Mouse (Mus musculus) heart, embryonic 14.5 days (tissue): ENCODE measurements at regions not wholly inside any gene's neighbourhood (a gene's known extent, or its start where the extent isn't known, plus 50 kb on each side); places are given as distances from the start of the nearest gene placed in this dataset.

Experiments
- ATAC-seq: fragments of 200-750 bp; cut with Nextera tagmentation; 2 replicates; pipeline ENCODE4 v1.8.0; 2017; ENCODE audit warnings: low read depth, moderate TSS enrichment; ENCODE audit not compliant: insufficient number of reproducible peaks, insufficient read depth, low FRiP score
- H3K27ac ChIP-seq, 2 experiments: fragments of 200-500 bp in 1 of 2; fragments of 300-500 bp in 1 of 2; sonication (generic) in 1 of 2; replicated peaks in 1 of 2; 2 replicates each; pipeline ENCODE4 v1.5.1; 2012 to 2014; ENCODE audit warnings: low read depth in 2 of 2, low read length in 2 of 2, control low read depth in 1 of 2, mild to moderate bottlenecking in 1 of 2, mixed read lengths in 1 of 2; ENCODE audit not compliant: control insufficient read depth in 1 of 2, insufficient read depth in 1 of 2
- H3K27me3 ChIP-seq: fragments of 300-500 bp; sonication (generic); 2 replicates; pipeline ENCODE4 v1.6.1; 2014; ENCODE audit warnings: mild to moderate bottlenecking, low read length, control low read depth; ENCODE audit not compliant: control insufficient read depth, insufficient read depth
- H3K36me3 ChIP-seq: fragments of 300-500 bp; sonication (generic); 2 replicates; pipeline ENCODE4 v1.6.1; 2014; ENCODE audit warnings: mild to moderate bottlenecking, control low read depth, low read length, mixed read lengths; ENCODE audit not compliant: control insufficient read depth, insufficient read depth
- H3K4me1 ChIP-seq, 2 experiments: fragments of 200-500 bp in 1 of 2; fragments of 300-500 bp in 1 of 2; sonication (generic) in 1 of 2; 2 replicates each; pipeline ENCODE4 v1.6.1; 2012 to 2014; ENCODE audit warnings: low read length in 2 of 2, control low read depth in 1 of 2, mixed read lengths in 1 of 2; ENCODE audit not compliant: control insufficient read depth in 2 of 2, insufficient read depth in 2 of 2
- H3K4me2 ChIP-seq: fragments of 300-500 bp; sonication (generic); 2 replicates; pipeline ENCODE4 v1.6.1; 2014; ENCODE audit warnings: mild to moderate bottlenecking, low read length
- H3K4me3 ChIP-seq, 2 experiments: fragments of 200-500 bp in 1 of 2; fragments of 300-500 bp in 1 of 2; sonication (generic) in 1 of 2; 2 replicates each; pipeline ENCODE4 v1.5.1; 2012 to 2014; ENCODE audit warnings: low read length in 2 of 2, mild to moderate bottlenecking in 2 of 2, control low read depth in 1 of 2, low read depth in 1 of 2, moderate library complexity in 1 of 2; ENCODE audit not compliant: control insufficient read depth in 1 of 2, insufficient read depth in 1 of 2
- H3K9ac ChIP-seq: fragments of 300-500 bp; sonication (generic); 2 replicates; pipeline ENCODE4 v1.6.1; 2014; ENCODE audit warnings: mild to moderate bottlenecking, low read length
- H3K9me3 ChIP-seq: fragments of 300-500 bp; sonication (generic); 2 replicates; pipeline ENCODE4 v1.6.1; 2016; ENCODE audit warnings: low read length, control low read depth; ENCODE audit not compliant: control insufficient read depth
- WGBS: fragments of 180-500 bp; shearing (Covaris S2); extraction: QIAGEN DNeasy Blood & Tissue Kit; methylation state at CpG from one replicate; pipeline ENCODE4 v1.1.7; 2014; 5-methylcytosine and 5-hydroxymethylcytosine counted together

DNA sequence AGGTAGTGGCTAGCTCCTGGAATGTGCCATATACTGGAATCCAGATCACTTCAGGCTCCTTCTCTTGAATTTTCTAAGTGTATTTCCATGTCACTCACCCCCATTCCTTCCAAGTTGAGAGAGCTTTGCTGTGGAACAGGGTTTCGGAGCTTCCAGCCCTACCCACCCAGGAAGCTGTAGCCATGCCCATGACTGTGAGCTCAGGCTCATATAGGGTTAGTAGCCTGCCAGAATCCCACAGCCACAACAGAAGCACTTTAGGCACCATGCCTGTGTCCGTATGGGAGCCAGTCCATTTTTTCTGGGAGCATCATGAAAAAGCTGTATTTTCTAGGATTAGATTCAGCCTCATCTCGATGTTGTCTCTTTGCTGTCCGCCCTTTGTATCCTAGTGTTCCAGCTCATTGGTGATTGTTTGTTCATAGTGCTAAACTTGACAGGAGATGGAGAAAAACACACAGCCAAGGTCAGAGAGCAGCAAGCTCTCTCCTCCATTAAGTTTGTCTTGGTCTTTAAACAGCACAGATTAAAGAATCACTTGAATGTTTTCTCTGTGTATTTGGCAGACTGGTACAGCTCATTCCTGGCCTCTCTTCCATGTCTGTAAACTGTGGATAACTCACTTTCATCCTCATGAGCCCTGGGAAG, 526.2 kb upstream of the 4930452B06Rik start:
- Histone ChIP-seq H3K27me3 (no peaks in the 10 kb centered on the region), H3K4me1 (no peaks in the 10 kb centered on the region), H3K36me3 (no peaks in the 10 kb centered on the region), H3K9me3 (no peaks in the 10 kb centered on the region), H3K4me2 (no peak overlapping the region), H3K9ac (no peak overlapping the region), H3K27ac (no peak overlapping the region), H3K4me3 (no peak overlapping the region)
- ATAC-seq: no peak
- 82% methylated on average over 4 of the region's 4 CpGs for WGBS

DNA sequence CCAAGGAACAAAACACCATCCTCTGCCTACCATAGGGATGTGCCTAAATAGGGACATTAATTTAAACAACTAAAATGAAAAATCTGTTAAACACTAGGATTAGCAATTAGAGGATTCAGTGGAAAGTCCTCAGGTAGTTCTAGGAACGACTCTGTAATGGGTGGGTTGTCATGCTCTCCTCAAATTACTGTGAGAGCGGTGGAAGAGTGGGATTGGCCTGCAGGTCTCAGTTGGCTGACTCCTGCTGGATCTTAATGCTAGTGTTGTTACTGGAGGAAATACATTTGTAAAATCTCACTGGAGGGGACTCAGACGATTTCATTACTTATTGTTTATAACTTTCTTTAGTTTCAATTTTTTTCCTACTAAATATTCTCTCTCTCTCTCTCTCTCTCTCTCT, 525.6 kb upstream of the 4930452B06Rik start:
- Histone ChIP-seq H3K9me3 (no peaks in the 10 kb centered on the region), H3K27me3 (no peaks in the 10 kb centered on the region), H3K4me3 (no peak overlapping the region), H3K4me2 (no peak overlapping the region), H3K27ac (no peak overlapping the region), H3K9ac (no peak overlapping the region), H3K36me3 (no peaks in the 10 kb centered on the region), H3K4me1 (no peaks in the 10 kb centered on the region)
- ATAC-seq: no peak
- WGBS: 69% methylated on average over 3 of the region's 3 CpGs

DNA sequence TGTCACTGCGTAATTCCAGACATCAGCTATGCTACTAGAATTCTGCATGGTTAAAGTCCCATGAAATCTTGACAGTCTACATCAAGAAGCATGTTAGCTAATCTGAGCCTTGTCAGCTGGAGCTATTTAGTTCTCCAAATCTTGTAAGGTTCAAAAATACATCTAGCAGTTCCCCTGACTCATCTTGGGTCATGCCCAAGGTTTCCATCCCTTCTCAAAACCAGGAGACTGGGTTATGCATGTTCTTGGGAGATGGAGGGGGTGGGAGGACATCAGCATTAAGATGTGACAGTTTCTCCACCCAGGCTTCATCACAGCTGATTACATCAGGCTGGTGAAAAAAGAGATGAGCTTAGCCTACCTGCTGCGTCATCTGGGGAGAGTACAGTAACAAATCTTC, 495.3 kb upstream of the 4930452B06Rik start:
- no peak overlapping the region for H3K9ac ChIP-seq
- H3K27ac ChIP-seq: no peak overlapping the region
- no peak for ATAC-seq
- WGBS: 94% methylated on average over 2 of the region's 2 CpGs
- H3K4me2 ChIP-seq: no peak overlapping the region
- H3K36me3 ChIP-seq: no peaks in the 10 kb centered on the region
- no peaks in the 10 kb centered on the region for H3K4me1 ChIP-seq
- no peak overlapping the region for H3K4me3 ChIP-seq
- H3K9me3 ChIP-seq: no peaks in the 10 kb centered on the region
- H3K27me3 ChIP-seq: no peaks in the 10 kb centered on the region

DNA sequence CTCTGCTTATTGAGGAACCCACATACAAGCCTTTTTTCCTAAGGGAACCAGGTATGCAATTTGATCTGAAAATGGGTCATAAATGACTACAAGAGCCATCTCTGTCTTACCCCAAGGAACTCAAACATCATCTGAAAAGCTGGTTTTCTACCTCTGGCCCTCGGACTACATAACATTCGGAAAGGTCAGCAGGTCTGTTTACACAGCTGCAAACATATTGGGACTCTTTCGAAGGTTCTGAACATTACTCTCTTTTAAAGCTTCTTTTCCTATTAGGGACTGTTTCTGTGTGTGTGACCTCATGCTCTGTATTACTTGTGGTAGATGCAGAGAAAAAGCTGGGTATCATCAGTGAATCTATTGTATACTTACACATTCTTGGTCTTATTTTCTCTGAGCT, 491.9 kb upstream of the 4930452B06Rik start:
- 69% methylated on average over 3 of the region's 3 CpGs for WGBS
- Histone ChIP-seq H3K9me3 (no peaks in the 10 kb centered on the region), H3K9ac (no peak overlapping the region), H3K27me3 (no peaks in the 10 kb centered on the region), H3K27ac (no peak overlapping the region), H3K4me2 (no peak overlapping the region), H3K4me3 (no peak overlapping the region), H3K4me1 (no peaks in the 10 kb centered on the region), H3K36me3 (no peaks in the 10 kb centered on the region)
- no peak for ATAC-seq

DNA sequence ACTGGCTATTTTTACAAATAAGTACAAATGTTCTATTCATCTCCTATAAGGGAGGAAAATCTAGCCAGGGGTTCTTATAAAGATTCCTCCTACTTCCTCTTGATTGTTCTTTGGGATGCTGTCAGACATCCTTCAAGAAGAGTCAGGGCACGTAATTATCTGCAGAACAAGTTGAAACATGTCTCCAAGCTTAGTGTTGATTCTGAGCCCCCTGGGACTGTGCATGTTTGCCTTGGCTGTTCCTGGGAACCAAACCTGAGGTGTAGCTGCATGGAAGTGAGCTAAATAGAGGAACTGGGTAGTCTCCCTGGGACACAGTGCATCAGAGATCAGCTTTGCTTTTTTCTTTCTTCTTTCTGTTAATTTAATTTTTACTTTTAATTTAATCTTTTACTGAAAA, 484.8 kb upstream of the 4930452B06Rik start:
- H3K9me3 ChIP-seq: no peaks in the 10 kb centered on the region
- H3K4me1 ChIP-seq: no peaks in the 10 kb centered on the region
- H3K9ac ChIP-seq: no peak overlapping the region
- no peaks in the 10 kb centered on the region for H3K27me3 ChIP-seq
- H3K4me3 ChIP-seq: no peak overlapping the region
- no peak overlapping the region for H3K27ac ChIP-seq
- ATAC-seq: no peak
- no peaks in the 10 kb centered on the region for H3K36me3 ChIP-seq
- H3K4me2 ChIP-seq: no peak overlapping the region
- WGBS: 51% methylated on average over 1 of the region's 1 CpGs

DNA sequence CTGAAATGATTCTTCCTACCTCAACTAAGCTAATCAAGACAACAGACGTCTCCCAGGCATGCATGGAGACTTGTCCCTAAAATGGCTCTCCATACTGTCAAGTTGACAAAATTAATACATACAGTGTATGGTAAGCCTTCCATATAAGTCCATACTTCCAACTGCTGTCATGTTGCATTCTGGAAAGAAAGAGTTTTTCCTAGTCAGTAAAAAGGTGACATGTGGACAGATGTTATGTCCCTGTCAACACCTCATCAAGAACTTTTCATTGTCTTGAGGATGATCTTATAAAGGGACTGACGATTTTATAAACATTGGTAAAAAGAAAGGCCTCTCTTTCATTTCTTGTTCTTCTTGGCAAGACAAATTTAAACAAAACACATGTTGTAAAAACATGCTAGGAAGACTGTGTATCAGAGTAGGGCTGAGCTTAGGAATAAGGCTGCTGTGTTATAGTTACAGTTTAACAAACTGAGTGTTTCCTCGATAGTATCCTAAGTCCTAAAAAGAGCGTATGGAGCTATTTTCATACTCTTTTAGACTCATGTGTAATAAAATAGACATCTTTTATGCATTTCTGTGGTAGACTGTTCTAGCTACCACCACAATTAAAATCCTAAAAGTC, 480.7 kb upstream of the 4930452B06Rik start:
- Histone ChIP-seq H3K9ac (no peak overlapping the region), H3K27ac (no peak overlapping the region)
- ATAC-seq: no peak

DNA sequence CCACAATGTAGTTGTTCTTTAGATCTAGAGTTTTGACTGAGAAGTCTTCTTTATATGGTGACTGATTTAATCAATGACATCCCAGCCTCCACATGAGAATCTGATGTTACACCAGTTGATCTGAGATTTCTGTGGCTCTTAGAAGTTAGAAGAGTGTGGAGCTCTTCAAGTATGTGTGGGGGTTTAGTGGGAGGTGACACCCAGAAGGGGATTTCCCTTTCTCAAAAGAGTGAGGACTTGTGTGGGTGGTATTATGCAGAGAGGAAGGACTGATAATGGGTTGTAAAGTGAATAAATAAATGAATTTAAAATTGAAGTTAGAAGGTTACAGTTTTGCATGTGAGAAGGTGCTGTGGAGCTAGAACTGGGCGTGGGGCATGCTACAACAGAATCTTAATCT, 439.7 kb upstream of the 4930452B06Rik start:
- Histone ChIP-seq H3K4me1 (no peaks in the 10 kb centered on the region), H3K36me3 (no peaks in the 10 kb centered on the region), H3K27me3 (no peaks in the 10 kb centered on the region), H3K27ac (no peak overlapping the region), H3K9ac (no peak overlapping the region), H3K9me3 (no peaks in the 10 kb centered on the region), H3K4me3 (no peak overlapping the region), H3K4me2 (no peak overlapping the region)
- ATAC-seq: no peak
- 81% methylated on average over 1 of the region's 1 CpGs for WGBS

More for the DNA sequence above, 480.7 kb upstream of the 4930452B06Rik start:
- H3K4me1 ChIP-seq: no peaks in the 10 kb centered on the region
- no peak overlapping the region for H3K4me3 ChIP-seq
- no peaks in the 10 kb centered on the region for H3K9me3 ChIP-seq
- no peak overlapping the region for H3K4me2 ChIP-seq
- WGBS: 74% methylated on average over 4 of the region's 4 CpGs
- H3K27me3 ChIP-seq: no peaks in the 10 kb centered on the region
- no peaks in the 10 kb centered on the region for H3K36me3 ChIP-seq
